Comparison of ENCODE assay signal across 9 mouse cellular contexts in genomic region chr2:91101124-91101740, GRCm38 (mm10). TPM values are rescaled to one million over a fixed set of nuclear protein-coding genes. Genes with fewer than 3 reads are reported as not detected.
DNase-seq lines count a peak whose midpoint lies in the region; ATAC-seq lines count a peak whose summit lies in the region.
"Had no signal": no experiment of that assay in that cellular context is flagged by ENCODE, and none has a peak within 500 bp of the region (broad histone marks: within the 10 kb centered on the region; RNA-seq: fewer than 3 reads in every experiment).

No protein-coding gene starts in this region.

- no peaks in the 10 kb centered on the region for H3K27me3 ChIP-seq in heart, embryonic 14.5 days (ENCODE audit: control insufficient read depth, insufficient read depth, low read length)
- H3K27me3 ChIP-seq in liver, embryonic 12.5 days (replicated peaks), result no peaks in the 10 kb centered on the region
- H3K27me3 ChIP-seq in stomach, embryonic 14.5 days (ENCODE audit: control insufficient read depth, insufficient read depth, low read length), result no peaks in the 10 kb centered on the region

- H3K4me1 ChIP-seq in heart, embryonic 14.5 days (ENCODE audit: control insufficient read depth in 2 of 2, insufficient read depth in 2 of 2, low read length in 2 of 2), result peaks cover 4 to 10% of the 10 kb centered on the region in 2 experiments; a peak in 2 of 4 replicates
- H3K4me1 ChIP-seq in liver, embryonic 12.5 days, result peaks cover 69% of the 10 kb centered on the region
- no peaks in the 10 kb centered on the region for H3K4me1 ChIP-seq in stomach, embryonic 14.5 days (ENCODE audit: control insufficient read depth, insufficient read depth, low read length)

- 3% methylated on average over 7 of the region's 7 CpGs for WGBS in heart, embryonic 14.5 days
- WGBS in liver, embryonic 12.5 days (ENCODE audit: insufficient replicate concordance), result 5% methylated on average over 7 of the region's 7 CpGs
- 7% methylated on average over 7 of the region's 7 CpGs for WGBS in stomach, embryonic 14.5 days

- H3K9ac ChIP-seq in heart, embryonic 14.5 days (ENCODE audit: low read length), result peak overlapping the region; percentile 3; the same call in 1 of the 2 replicates
- peak overlapping the region; percentile 40; the same call in 1 of the 2 replicates for H3K9ac ChIP-seq in liver, embryonic 12.5 days
- no peak overlapping the region for H3K9ac ChIP-seq in stomach, embryonic 14.5 days (replicated peaks; ENCODE audit: low read depth, low read length)

- H3K36me3 ChIP-seq in heart, embryonic 14.5 days (ENCODE audit: control insufficient read depth, insufficient read depth, low read length), result no peaks in the 10 kb centered on the region
- H3K36me3 ChIP-seq in liver, embryonic 12.5 days, result no peaks in the 10 kb centered on the region
- no peaks in the 10 kb centered on the region for H3K36me3 ChIP-seq in stomach, embryonic 14.5 days (ENCODE audit: control insufficient read depth, insufficient read depth, low read length)

- peak; percentile 94 for DNase-seq in CD4-positive, CD25-positive, alpha-beta regulatory T cell, adult 2 months (ENCODE audit: low read depth, low spot score)
- peak; percentile 52 for DNase-seq in brain, embryonic 18.5 days (ENCODE audit: low read depth, low spot score)
- DNase-seq in fibroblast of lung, adult 2 months (ENCODE audit: low read depth), result peak; percentile 74
- peak; percentile 96 for DNase-seq in kidney, postnatal 10 days
- peak; percentile 83 to 91 for DNase-seq in natural killer cell, adult 2 months (ENCODE audit: low spot score in 2 of 2)

- peak; percentile 63 for ATAC-seq in heart, embryonic 14.5 days (ENCODE audit: insufficient number of reproducible peaks, insufficient read depth, low FRiP score, low read depth)
- peak; percentile 70 for ATAC-seq in liver, embryonic 12.5 days
- peak; percentile 86 for ATAC-seq in stomach, embryonic 14.5 days (ENCODE audit: insufficient number of reproducible peaks, insufficient read depth, low FRiP score, low read depth)

- H3K4me3 ChIP-seq in heart, embryonic 14.5 days (ENCODE audit: control insufficient read depth in 1 of 2, insufficient read depth in 1 of 2, low read depth in 1 of 2, low read length in 2 of 2), result no peak overlapping the region
- no peak overlapping the region for H3K4me3 ChIP-seq in liver, embryonic 12.5 days
- no peak overlapping the region for H3K4me3 ChIP-seq in stomach, embryonic 14.5 days (ENCODE audit: low read depth, low read length)
- H3K4me3 ChIP-seq: erythroblast, embryonic 14.5 days had no signal

- H3K27ac ChIP-seq in heart, embryonic 14.5 days (replicated peaks in 1 of 2; ENCODE audit: control insufficient read depth in 1 of 2, insufficient read depth in 1 of 2, low read depth in 2 of 2, low read length in 2 of 2), result no peak overlapping the region
- H3K27ac ChIP-seq in liver, embryonic 12.5 days, result no peak overlapping the region
- no peak overlapping the region for H3K27ac ChIP-seq in stomach, embryonic 14.5 days (ENCODE audit: low read length)

- 0 out of 2 replicates have a peak overlapping the region, but pooled peaks have one; percentile 5 for H3K4me2 ChIP-seq in heart, embryonic 14.5 days (ENCODE audit: low read length)
- peak overlapping the region; percentile 33; the same call in 1 of the 2 replicates for H3K4me2 ChIP-seq in liver, embryonic 12.5 days
- H3K4me2 ChIP-seq in stomach, embryonic 14.5 days (replicated peaks; ENCODE audit: low read depth, low read length), result no peak overlapping the region

- H3K9me3 ChIP-seq in heart, embryonic 14.5 days (ENCODE audit: control insufficient read depth, low read length), result no peaks in the 10 kb centered on the region
- no peaks in the 10 kb centered on the region for H3K9me3 ChIP-seq in liver, embryonic 12.5 days (replicated peaks)
- no peaks in the 10 kb centered on the region for H3K9me3 ChIP-seq in stomach, embryonic 14.5 days (ENCODE audit: control insufficient read depth, low read depth, low read length)

RNA-seq across cellular contexts. Expression of gene Mybpc3, which starts 16.7 kb away (rescaled TPM):
- 789 and 806 TPM in 2 replicates for polyA plus RNA-seq in heart, embryonic 14.5 days (2014; fragmentation: Nextera tagmentation; extraction: Ambion mirVana)
- polyA plus RNA-seq in liver, embryonic 12.5 days (2016; fragmentation: Nextera tagmentation; extraction: Ambion mirVana), result 0.23 and 0.39 TPM in 2 replicates
- 0.35 and 0.42 TPM in 2 replicates for polyA plus RNA-seq in stomach, embryonic 14.5 days (2014; fragmentation: Nextera tagmentation; extraction: Ambion mirVana)
- polyA plus RNA-seq: erythroblast, embryonic 14.5 days had no signal

RNA-seq across cellular contexts. Expression of gene Spi1, which starts 19.0 kb away (rescaled TPM):
- 4.8 and 5.1 TPM in 2 replicates for polyA plus RNA-seq in heart, embryonic 14.5 days (2014; fragmentation: Nextera tagmentation; extraction: Ambion mirVana)
- polyA plus RNA-seq in liver, embryonic 12.5 days (2016; fragmentation: Nextera tagmentation; extraction: Ambion mirVana), result 16.8 and 18.5 TPM in 2 replicates
- polyA plus RNA-seq in stomach, embryonic 14.5 days (2014; fragmentation: Nextera tagmentation; extraction: Ambion mirVana), result 6.0 and 6.1 TPM in 2 replicates

RNA-seq across cellular contexts. Expression of gene Slc39a13, which starts 31.0 kb away (rescaled TPM):
- 50.6 and 52.0 TPM in 2 replicates for polyA plus RNA-seq in heart, embryonic 14.5 days (2014; fragmentation: Nextera tagmentation; extraction: Ambion mirVana)
- 15.1 and 15.3 TPM in 2 replicates for polyA plus RNA-seq in liver, embryonic 12.5 days (2016; fragmentation: Nextera tagmentation; extraction: Ambion mirVana)
- polyA plus RNA-seq in stomach, embryonic 14.5 days (2014; fragmentation: Nextera tagmentation; extraction: Ambion mirVana), result 42.8 and 45.8 TPM in 2 replicates

RNA-seq across cellular contexts. Expression of gene Psmc3, which starts 47.4 kb away (rescaled TPM):
- 275 and 293 TPM in 2 replicates for polyA plus RNA-seq in heart, embryonic 14.5 days (2014; fragmentation: Nextera tagmentation; extraction: Ambion mirVana)
- 220 and 223 TPM in 2 replicates for polyA plus RNA-seq in liver, embryonic 12.5 days (2016; fragmentation: Nextera tagmentation; extraction: Ambion mirVana)
- polyA plus RNA-seq in stomach, embryonic 14.5 days (2014; fragmentation: Nextera tagmentation; extraction: Ambion mirVana), result 302 and 313 TPM in 2 replicates

Comparison
In these comparisons a context has a peak if more than half of its experiments do, and no peak if none do; other contexts are left out.
1. RNA of gene Mybpc3, which starts 16.7 kb away (polyA plus RNA-seq): 789 to 806 TPM in heart, embryonic 14.5 days; 0.35 to 0.42 TPM in stomach, embryonic 14.5 days and 0.23 to 0.39 TPM in liver, embryonic 12.5 days; every median in the first group is over 100 times any median in the second.
2. Peak in every context shown above with its lines, with median percentiles within 50 percentile points of each other: DNase-seq and ATAC-seq.